Mouse (Mus musculus): ENCODE data around the gene Slc35e3.

Gene Slc35e3

GRCm38 (mm10) chr10:117696827-117697560, 49.2 kb downstream of the Slc35e3 start:
- DNase-seq, result no peak

- no peak for DNase-seq
These were observed 49.9 kb downstream of the Slc35e3 start for GRCm38 (mm10) chr10:117696021-117696826.

- DNase-seq, result no peak
These were observed 50.6 kb downstream of the Slc35e3 start for GRCm38 (mm10) chr10:117695605-117696004.

- DNase-seq, result no peak
These were observed 51.1 kb downstream of the Slc35e3 start for GRCm38 (mm10) chr10:117695027-117695426.

GRCm38 (mm10) chr10:117694255-117694953, 51.8 kb downstream of the Slc35e3 start:
- no peak for DNase-seq

GRCm38 (mm10) chr10:117692953-117693352, 53.2 kb downstream of the Slc35e3 start:
- DNase-seq, result no peak

GRCm38 (mm10) chr10:117692173-117692572, 54.0 kb downstream of the Slc35e3 start:
- no peak for DNase-seq

GRCm38 (mm10) chr10:117691389-117691968, 54.7 kb downstream of the Slc35e3 start:
- DNase-seq, result no peak

- no peak for DNase-seq
These were observed 55.3 kb downstream of the Slc35e3 start for GRCm38 (mm10) chr10:117690770-117691296.

- no peak for DNase-seq
These were observed 56.1 kb downstream of the Slc35e3 start for GRCm38 (mm10) chr10:117690101-117690352.

- no peak for DNase-seq
These were observed 56.7 kb downstream of the Slc35e3 start for GRCm38 (mm10) chr10:117689297-117690100.

GRCm38 (mm10) chr10:117688204-117689151, 57.7 kb downstream of the Slc35e3 start:
- peak; percentile 37 to 67 for DNase-seq

GRCm38 (mm10) chr10:117687577-117687976, 58.6 kb downstream of the Slc35e3 start:
- no peak for DNase-seq

- no peak for DNase-seq
These were observed 59.1 kb downstream of the Slc35e3 start for GRCm38 (mm10) chr10:117687018-117687417.

GRCm38 (mm10) chr10:117685849-117686591, 60.1 kb downstream of the Slc35e3 start:
- DNase-seq, result no peak

- no peak for DNase-seq
These were observed 60.9 kb downstream of the Slc35e3 start for GRCm38 (mm10) chr10:117685171-117685848.

GRCm38 (mm10) chr10:117684298-117685170, 61.6 kb downstream of the Slc35e3 start:
- no peak for DNase-seq

GRCm38 (mm10) chr10:117683734-117684037, 62.5 kb downstream of the Slc35e3 start:
- DNase-seq, result no peak
